Mouse (Mus musculus) myocyte (in vitro differentiated cells): ENCODE measurements around the gene Eea1. TPM values are rescaled to one million over a fixed set of nuclear protein-coding genes. Genes with fewer than 3 reads are reported as not detected.
A peak's percentile ranks its signal among the peaks of the same experiment; 100 is the strongest.

ENCODE experiments used
- H3K27me3 ChIP-seq: one replicate; pipeline ENCODE4 v1.6.1; 2011; ENCODE audit not compliant: control insufficient read depth, insufficient read depth, insufficient read length
- H3K36me3 ChIP-seq: one replicate; pipeline ENCODE4 v1.6.1; 2011; ENCODE audit not compliant: control insufficient read depth, insufficient read depth
- H3K4me2 ChIP-seq: one replicate; pipeline ENCODE4 v1.6.1; 2011; ENCODE audit warnings: low read depth, control low read depth
- H3K4me3 ChIP-seq: one replicate; pipeline ENCODE4 v1.5.1; 2011; ENCODE audit warnings: mild to moderate bottlenecking, control low read depth, moderate library complexity
- H3K79me2 ChIP-seq: one replicate; pipeline ENCODE4 v1.6.1; 2011; ENCODE audit not compliant: control insufficient read depth, insufficient read depth
- H3ac ChIP-seq: one replicate; pipeline ENCODE4 v1.6.1; 2011; ENCODE audit not compliant: control insufficient read depth, insufficient read length
- CEBPB ChIP-seq: IDR thresholded peaks from 2 replicates; pipeline ENCODE4 v1.6.1; 2011; ENCODE audit warnings: mild to moderate bottlenecking, moderate library complexity; ENCODE audit not compliant: poor library complexity, insufficient read depth, severe bottlenecking
- E2F4 ChIP-seq: IDR thresholded peaks from one replicate; pipeline ENCODE4 v1.6.1; 2011; ENCODE audit warnings: mild to moderate bottlenecking, control low read depth, moderate library complexity; ENCODE audit not compliant: insufficient read depth
- MAX ChIP-seq: IDR thresholded peaks from one replicate; pipeline ENCODE4 v1.6.1; 2011; ENCODE audit warnings: low read depth, mild to moderate bottlenecking, control low read depth
- MYOD1 ChIP-seq, 3 experiments: IDR thresholded peaks; one replicate each; pipeline ENCODE4 v1.6.1; 2011; ENCODE audit warnings: control low read depth in 2 of 3, low read depth in 2 of 3, mild to moderate bottlenecking in 2 of 3, moderate library complexity in 1 of 3; ENCODE audit not compliant: insufficient read length in 2 of 3, control insufficient read depth in 1 of 3
- MYOG ChIP-seq, 3 experiments: IDR thresholded peaks; one replicate each; pipeline ENCODE4 v1.6.1; 2011; ENCODE audit warnings: control low read depth in 2 of 3, low read depth in 2 of 3, mild to moderate bottlenecking in 2 of 3; ENCODE audit not compliant: insufficient read length in 2 of 3, control insufficient read depth in 1 of 3, insufficient read depth in 1 of 3
- POLR2A ChIP-seq: IDR thresholded peaks from one replicate; pipeline ENCODE4 v1.6.1; 2011; ENCODE audit warnings: low read depth, mild to moderate bottlenecking, control low read depth, moderate library complexity; ENCODE audit not compliant: insufficient read length
- POLR2AphosphoS2 ChIP-seq: IDR thresholded peaks from one replicate; pipeline ENCODE4 v1.6.1; 2011; ENCODE audit warnings: low read depth, control low read depth; ENCODE audit not compliant: insufficient read length
- REST ChIP-seq: IDR thresholded peaks from one replicate; pipeline ENCODE4 v1.6.1; 2011; ENCODE audit warnings: mild to moderate bottlenecking, control low read depth, moderate library complexity; ENCODE audit not compliant: insufficient read depth, insufficient read length
- SRF ChIP-seq: IDR thresholded peaks from one replicate; pipeline ENCODE4 v1.6.1; 2011; ENCODE audit warnings: low read depth; ENCODE audit not compliant: control insufficient read depth, insufficient read length
- TCF12 ChIP-seq: IDR thresholded peaks from one replicate; pipeline ENCODE4 v1.6.1; 2011; ENCODE audit warnings: mild to moderate bottlenecking, control low read depth; ENCODE audit not compliant: poor library complexity, insufficient read depth, severe bottlenecking
- TCF3 ChIP-seq: IDR thresholded peaks from one replicate; pipeline ENCODE4 v1.6.1; 2011; ENCODE audit warnings: low read depth, control low read depth; ENCODE audit not compliant: insufficient read length
- USF1 ChIP-seq: IDR thresholded peaks from one replicate; pipeline ENCODE4 v1.6.1; 2011; ENCODE audit warnings: low read depth, mild to moderate bottlenecking, control low read depth, moderate library complexity
- polyA plus RNA-seq: library from polyadenylated mRNA; unstranded; fragments of >200 nt; fragmentation: generic; extraction: Trizol; gene quantifications from one replicate; pipeline ENCODE4 v1.2.1, GENCODE M21; 2012; ENCODE audit warnings: missing spikeins

Gene Eea1
- polyA plus RNA-seq = 6.9 TPM

DNA sequence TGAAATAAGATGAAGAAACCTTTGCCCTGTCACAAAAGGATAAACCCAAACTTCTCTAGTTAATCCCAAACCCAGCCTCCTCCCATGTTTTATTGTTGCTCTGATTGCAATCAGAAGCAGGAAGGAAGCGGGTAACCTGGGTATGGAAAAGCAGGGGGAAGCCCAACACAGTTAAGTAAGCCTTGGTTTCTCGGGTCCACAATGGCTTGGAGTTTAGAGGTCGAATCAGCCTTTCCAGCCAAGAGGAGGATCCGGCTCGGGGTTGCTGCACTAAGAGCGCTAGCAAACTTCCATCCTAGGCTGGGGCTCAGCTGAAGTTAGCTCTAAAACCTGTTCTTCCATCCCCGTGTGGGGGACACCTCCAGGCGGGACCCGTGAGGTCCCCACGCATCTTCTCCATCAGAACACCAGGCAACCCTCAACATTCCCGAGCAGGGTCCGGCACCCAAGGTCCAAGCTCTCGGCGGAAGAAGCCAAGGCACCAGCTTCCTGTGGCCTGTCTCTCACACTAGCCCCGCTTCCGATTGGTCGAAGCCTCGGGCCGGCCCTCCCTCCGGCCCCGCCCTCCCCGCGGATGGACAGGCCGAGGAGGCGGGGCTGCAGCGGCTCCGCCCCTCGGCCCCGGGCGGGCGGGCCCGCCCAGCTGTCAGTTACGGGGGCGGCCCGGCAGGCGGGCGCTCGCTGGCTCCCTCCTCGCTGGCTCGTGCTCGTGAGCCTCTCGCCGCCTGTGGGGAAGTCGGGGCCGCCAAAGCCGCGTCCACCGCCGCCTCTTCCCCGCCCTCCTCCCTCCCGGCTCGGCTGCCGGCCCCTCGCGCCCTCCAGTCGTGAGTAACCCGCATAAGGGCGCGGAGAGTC is at the start of gene Eea1:
Eea1 (plus strand) TSS at position 605 of the 855 bp plus-strand sequence.
- TF ChIP-seq E2F4 (no peak), MYOG (IDR thresholded peaks at IDR 0.05; ENCODE audit: control insufficient read depth in 1 of 3, insufficient read depth in 1 of 3, insufficient read length in 2 of 3, low read depth in 2 of 3) (peak in 1 of 3 experiments; percentile 53), USF1 (no peak), CEBPB (no peak), SRF (peak; percentile 63), REST (no peak), POLR2AphosphoS2 (peak; percentile 86), TCF12 (no peak), MYOD1 (IDR thresholded peaks at IDR 0.05; ENCODE audit: control insufficient read depth in 1 of 3, insufficient read length in 2 of 3, low read depth in 2 of 3) (peak in 1 of 3 experiments; percentile 48), MAX (no peak), POLR2A (peak; percentile 73), TCF3 (no peak)
- Histone ChIP-seq H3K4me2 (peak within 1 kb of the TSS; percentile 91), H3K4me3 (peak within 1 kb of the TSS; percentile 63), H3ac (peak within 1 kb of the TSS; percentile 49), H3K27me3 (no peaks in the 10 kb centered on the region), H3K36me3 (no peaks in the 10 kb centered on the region), H3K79me2 (peaks cover 36% of the 10 kb centered on the region)

GRCm38 (mm10) chr10:95891214-95891960 is 49.1 kb upstream of the Eea1 start:
- H3K36me3 ChIP-seq = no peaks in the 10 kb centered on the region
- no peak overlapping the region for H3ac ChIP-seq
- no peaks in the 10 kb centered on the region for H3K79me2 ChIP-seq
- H3K4me3 ChIP-seq = no peak overlapping the region
- no peaks in the 10 kb centered on the region for H3K27me3 ChIP-seq
- TF ChIP-seq SRF (no peak), POLR2A (no peak), MYOD1 (IDR thresholded peaks at IDR 0.05; ENCODE audit: control insufficient read depth in 1 of 3, insufficient read length in 2 of 3, low read depth in 2 of 3) (no peak), POLR2AphosphoS2 (no peak), USF1 (no peak), E2F4 (no peak), MYOG (IDR thresholded peaks at IDR 0.05; ENCODE audit: control insufficient read depth in 1 of 3, insufficient read depth in 1 of 3, insufficient read length in 2 of 3, low read depth in 2 of 3) (no peak), MAX (no peak), REST (no peak), TCF12 (no peak), CEBPB (no peak), TCF3 (no peak)
- no peak overlapping the region for H3K4me2 ChIP-seq

- Histone ChIP-seq H3ac (no peak overlapping the region), H3K79me2 (no peaks in the 10 kb centered on the region), H3K36me3 (no peaks in the 10 kb centered on the region), H3K4me3 (no peak overlapping the region), H3K27me3 (no peaks in the 10 kb centered on the region), H3K4me2 (no peak overlapping the region)
- TF ChIP-seq POLR2A (no peak), MAX (no peak), MYOD1 (IDR thresholded peaks at IDR 0.05; ENCODE audit: control insufficient read depth in 1 of 3, insufficient read length in 2 of 3, low read depth in 2 of 3) (no peak), REST (no peak), USF1 (no peak), TCF12 (no peak), POLR2AphosphoS2 (no peak), CEBPB (no peak), TCF3 (no peak), E2F4 (no peak), MYOG (IDR thresholded peaks at IDR 0.05; ENCODE audit: control insufficient read depth in 1 of 3, insufficient read depth in 1 of 3, insufficient read length in 2 of 3, low read depth in 2 of 3) (no peak), SRF (no peak)
Observed at GRCm38 (mm10) chr10:95892132-95892531, 48.3 kb upstream of the Eea1 start.

DNA sequence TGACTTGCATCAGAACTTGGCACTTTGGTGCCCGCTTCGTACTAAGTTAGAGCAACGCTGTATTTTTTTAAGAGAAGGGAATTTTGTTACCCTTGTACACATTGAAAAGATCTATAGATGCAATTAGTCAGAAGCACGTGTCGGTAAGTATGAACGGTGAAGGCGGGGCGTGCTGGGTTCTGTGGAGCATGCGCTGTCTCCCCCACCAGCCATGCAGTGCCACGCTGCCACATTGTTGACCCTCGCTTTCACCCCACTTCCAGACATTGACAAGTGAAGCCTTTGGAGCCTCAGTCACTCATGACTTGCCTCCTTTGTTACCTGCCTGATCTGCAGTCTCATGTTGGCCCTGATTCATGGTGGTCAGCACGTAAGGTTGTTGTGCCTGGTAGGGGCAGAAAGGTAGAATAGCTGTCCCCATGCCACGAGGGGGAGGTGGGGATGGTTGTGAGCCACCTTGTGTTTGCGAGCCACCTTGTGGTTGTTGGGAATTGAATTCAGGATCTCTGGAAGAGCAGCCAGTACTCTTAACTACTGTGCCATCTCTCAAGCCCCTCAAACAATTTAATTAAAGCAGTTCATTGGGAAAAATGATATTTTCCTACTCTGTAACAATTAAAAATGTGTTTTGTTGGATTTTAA is 47.0 kb upstream of the Eea1 start:
- Histone ChIP-seq H3K4me3 (no peak overlapping the region), H3K27me3 (no peaks in the 10 kb centered on the region), H3ac (no peak overlapping the region), H3K36me3 (no peaks in the 10 kb centered on the region), H3K4me2 (no peak overlapping the region), H3K79me2 (no peaks in the 10 kb centered on the region)
- TF ChIP-seq REST (no peak), USF1 (no peak), MYOD1 (IDR thresholded peaks at IDR 0.05; ENCODE audit: control insufficient read depth in 1 of 3, insufficient read length in 2 of 3, low read depth in 2 of 3) (no peak), MAX (no peak), POLR2A (no peak), TCF12 (no peak), E2F4 (no peak), SRF (no peak), POLR2AphosphoS2 (no peak), CEBPB (no peak), MYOG (IDR thresholded peaks at IDR 0.05; ENCODE audit: control insufficient read depth in 1 of 3, insufficient read depth in 1 of 3, insufficient read length in 2 of 3, low read depth in 2 of 3) (no peak), TCF3 (no peak)
